Mouse (Mus musculus): ENCODE results near the gene Mesp1.

DNA sequence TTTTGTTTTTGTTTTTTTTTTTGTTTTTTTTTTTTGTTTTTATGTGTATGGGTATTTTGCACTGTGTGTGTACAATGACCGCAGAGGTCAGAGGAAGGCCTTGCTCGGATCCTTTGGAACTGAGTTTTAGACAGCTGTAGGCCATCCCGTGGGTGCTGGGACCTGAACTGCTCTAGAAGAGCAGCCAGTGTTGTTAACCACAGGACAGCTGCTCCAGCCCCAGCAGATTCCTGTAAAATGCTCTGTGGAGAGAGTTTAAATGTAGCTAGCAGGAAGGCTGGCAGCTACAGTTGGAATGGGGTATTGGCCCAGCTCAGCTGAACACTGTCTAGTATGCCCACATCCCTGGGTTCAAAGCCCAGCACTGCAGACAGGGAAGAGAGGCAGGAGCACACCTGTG, 23.9 kb downstream of the Mesp1 start:
- TF ChIP-seq CTCF (IDR thresholded peaks at IDR 0.05 in 2 of 3, conservative IDR thresholded peaks at IDR 0.05 in 1 of 3; ENCODE audit: control insufficient read depth in 1 of 3, insufficient read depth in 1 of 3, low read depth in 2 of 3, low read length in 3 of 3, poor library complexity in 1 of 3, severe bottlenecking in 1 of 3) = no peak
- no peak for TF ChIP-seq ZNF384 (IDR thresholded peaks at IDR 0.05; ENCODE audit: low read depth, low read length)
